Mouse (Mus musculus) central nervous system, embryonic 11.5 days (tissue): ENCODE measurements around the gene Gad1. TPM values are rescaled to one million over a fixed set of nuclear protein-coding genes. Genes with fewer than 3 reads are reported as not detected.

Experiments used
- polyA plus RNA-seq: library from polyadenylated mRNA; depleted of rRNA; stranded (reverse); fragments of >200 nt; gene quantifications from 2 replicates; pipeline ENCODE4 v1.2.3, GENCODE M21; 2012; rRNA removed

Gene Gad1
- 20.3 and 32.0 TPM in 2 replicates for polyA plus RNA-seq

DNA sequence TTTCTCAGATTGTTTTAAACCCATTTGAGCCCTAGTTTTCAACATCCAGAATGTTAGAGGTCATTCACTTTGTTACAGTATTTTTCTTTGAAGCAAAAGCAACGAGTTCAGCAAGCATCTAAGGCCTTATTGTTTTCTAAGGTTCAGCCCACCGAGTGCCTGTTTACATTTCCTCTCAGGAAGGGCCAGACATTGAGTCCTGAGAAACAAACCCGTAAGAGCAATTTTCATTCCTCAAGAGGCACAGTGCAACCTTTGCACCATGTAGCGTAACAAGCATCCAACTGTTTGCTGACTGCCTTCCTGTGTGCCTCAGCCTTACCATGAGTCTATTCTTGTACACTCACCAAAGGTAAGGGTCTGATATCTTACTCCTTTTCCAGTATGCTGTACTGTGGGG is at the start of gene Gad1:
Gene Gad1, plus strand, starts transcription at position 301 of the 400 bp plus-strand sequence.

GRCm38 (mm10) chr2:70508496-70508895 is 44.4 kb upstream of the Gad1 start, which contains the start of gene Erich2:
Gene Erich2 (plus strand): TSS chr2:70508819.

Other genes with a start within 250 kb of the Gad1 start
- 6.0 and 9.2 TPM in 2 replicates for gene Sp5, start 78.1 kb upstream of the Gad1 start, polyA plus RNA-seq
- 2.1 and 6.1 TPM in 2 replicates for gene Erich2, start 44.3 kb upstream of the Gad1 start, polyA plus RNA-seq
- gene Gorasp2, start 108.5 kb downstream of the Gad1 start, polyA plus RNA-seq, result 46.2 and 81.2 TPM in 2 replicates
- 0.37 and 0.41 TPM in 2 replicates for gene Gm26558, start 109.0 kb downstream of the Gad1 start, polyA plus RNA-seq